In the genomic region with DNA sequence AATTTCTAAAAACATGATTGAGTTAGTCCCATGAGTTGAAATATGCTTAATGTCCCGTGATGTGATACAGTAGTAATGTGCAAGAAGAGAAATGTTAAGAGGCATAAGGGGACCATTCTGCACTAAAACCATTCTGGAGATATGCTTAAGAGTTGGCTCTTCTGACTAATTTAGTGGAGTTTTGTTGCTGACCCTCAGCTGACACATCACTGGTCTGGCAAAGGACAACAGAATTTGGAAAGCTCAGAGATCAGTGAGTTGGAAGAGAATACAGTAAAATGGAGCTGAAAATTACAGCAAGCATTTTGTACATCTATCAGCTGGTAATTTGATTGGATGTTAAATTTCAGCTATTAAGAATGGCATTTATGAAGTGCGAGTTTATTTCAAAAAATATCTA, we compare ENCODE assay signal across 20 mouse cellular contexts.
"Had no signal": no experiment of that assay in that cellular context is flagged by ENCODE, and none has a peak within 500 bp of the region (broad histone marks: within the 10 kb centered on the region; RNA-seq: fewer than 3 reads in every experiment).

No protein-coding gene starts in this region.

- H3K9me3 ChIP-seq: liver, embryonic 12.5 days; midbrain, embryonic 10.5 days; midbrain, embryonic 12.5 days; neural tube, embryonic 13.5 days; neural tube, embryonic 15.5 days had no signal

- H3K9ac ChIP-seq: liver, embryonic 12.5 days; liver, embryonic 14.5 days; midbrain, embryonic 12.5 days; neural tube, embryonic 13.5 days; neural tube, embryonic 15.5 days had no signal

- H3K4me2 ChIP-seq: liver, embryonic 12.5 days; midbrain, embryonic 12.5 days; neural tube, embryonic 13.5 days; neural tube, embryonic 15.5 days had no signal

- H3K4me3 ChIP-seq: liver, embryonic 12.5 days; midbrain, embryonic 10.5 days; midbrain, embryonic 12.5 days; myocyte; neural tube, embryonic 13.5 days; neural tube, embryonic 15.5 days had no signal

- H3K36me3 ChIP-seq: liver, embryonic 12.5 days; midbrain, embryonic 10.5 days; midbrain, embryonic 12.5 days; neural tube, embryonic 13.5 days; neural tube, embryonic 15.5 days had no signal

- H3K27ac ChIP-seq: liver, embryonic 12.5 days; liver, embryonic 14.5 days; midbrain, embryonic 10.5 days; midbrain, embryonic 12.5 days; neural tube, embryonic 13.5 days; neural tube, embryonic 15.5 days had no signal

- DNase-seq: lung, postnatal 14 days; lung, postnatal 36 days; midbrain, embryonic 14.5 days; retina, postnatal 1 day; right cerebral cortex, adult 18-20 months; right cerebral cortex, postnatal 25 days; right cerebral cortex, postnatal 4 days; spleen, adult 18-20 months; thymus, adult 18-20 months; thymus, postnatal 14 days; thymus, postnatal 36 days had no signal

- H3K27me3 ChIP-seq: liver, embryonic 12.5 days; midbrain, embryonic 12.5 days; neural tube, embryonic 13.5 days; neural tube, embryonic 15.5 days had no signal

- ATAC-seq: liver, embryonic 12.5 days; lung, postnatal 0 days; midbrain, embryonic 16.5 days had no signal

- H3K4me1 ChIP-seq: liver, embryonic 12.5 days; midbrain, embryonic 10.5 days; midbrain, embryonic 12.5 days; neural tube, embryonic 13.5 days; neural tube, embryonic 15.5 days had no signal
